Mouse (Mus musculus): ENCODE data around the gene Tprn. TPM values are rescaled to one million over a fixed set of nuclear protein-coding genes. Genes with fewer than 3 reads are reported as not detected.

Tprn gene
- total RNA-seq, 2 experiments from 2014 or later: 5.0 to 7.5 TPM

DNA sequence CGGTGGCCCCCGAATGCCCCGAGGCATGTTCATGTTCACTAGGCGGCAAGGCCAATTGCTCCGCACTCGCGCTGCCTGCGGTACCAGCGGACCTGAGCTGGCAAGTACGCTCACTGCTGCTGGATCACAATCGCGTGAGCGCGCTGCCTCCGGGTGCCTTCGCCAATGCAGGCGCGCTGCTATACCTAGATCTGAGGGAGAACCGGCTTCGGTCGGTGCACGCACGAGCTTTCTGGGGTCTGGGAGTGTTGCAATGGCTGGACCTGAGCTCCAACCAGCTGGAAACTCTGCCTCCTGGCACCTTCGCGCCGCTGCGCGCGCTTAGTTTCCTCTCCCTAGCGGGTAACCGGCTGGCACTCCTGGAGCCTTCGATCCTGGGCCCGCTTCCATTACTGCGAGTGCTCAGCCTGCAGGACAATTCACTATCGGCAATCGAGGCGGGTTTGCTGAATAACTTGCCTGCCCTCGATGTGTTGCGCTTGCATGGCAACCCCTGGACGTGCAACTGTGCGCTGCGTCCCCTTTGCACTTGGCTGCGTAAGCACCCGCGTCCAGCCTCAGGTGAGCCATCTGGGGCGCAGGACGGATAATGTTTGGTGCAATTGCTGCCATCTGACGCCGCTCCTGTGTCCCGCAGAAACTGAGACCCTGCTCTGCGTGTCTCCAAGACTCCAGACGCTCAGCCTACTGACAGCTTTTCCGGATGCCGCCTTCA, 27.8 kb downstream of the Tprn start:
- intact Hi-C loops (cut with DNase I): no loop called here
- peak; percentile 31 to 41 for DNase-seq

DNA sequence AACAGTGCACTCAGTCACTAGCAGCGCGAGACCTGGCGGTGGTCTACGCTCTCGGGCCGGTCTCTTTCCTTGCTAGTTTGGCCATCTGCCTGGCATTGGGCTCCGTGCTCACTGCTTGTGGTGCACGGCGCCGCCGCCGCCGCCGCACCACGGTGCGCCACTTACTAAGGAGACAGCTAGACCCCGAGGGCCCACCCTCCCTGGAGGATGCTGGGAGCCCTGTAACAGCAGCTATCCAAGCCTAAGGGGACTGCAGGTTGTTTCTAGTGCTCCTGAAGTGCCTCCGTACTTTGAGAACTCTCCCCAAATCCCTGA, 28.4 kb downstream of the Tprn start:
- DNase-seq: peak; percentile 18 to 30
- intact Hi-C loops (cut with DNase I): no loop called here

DNA sequence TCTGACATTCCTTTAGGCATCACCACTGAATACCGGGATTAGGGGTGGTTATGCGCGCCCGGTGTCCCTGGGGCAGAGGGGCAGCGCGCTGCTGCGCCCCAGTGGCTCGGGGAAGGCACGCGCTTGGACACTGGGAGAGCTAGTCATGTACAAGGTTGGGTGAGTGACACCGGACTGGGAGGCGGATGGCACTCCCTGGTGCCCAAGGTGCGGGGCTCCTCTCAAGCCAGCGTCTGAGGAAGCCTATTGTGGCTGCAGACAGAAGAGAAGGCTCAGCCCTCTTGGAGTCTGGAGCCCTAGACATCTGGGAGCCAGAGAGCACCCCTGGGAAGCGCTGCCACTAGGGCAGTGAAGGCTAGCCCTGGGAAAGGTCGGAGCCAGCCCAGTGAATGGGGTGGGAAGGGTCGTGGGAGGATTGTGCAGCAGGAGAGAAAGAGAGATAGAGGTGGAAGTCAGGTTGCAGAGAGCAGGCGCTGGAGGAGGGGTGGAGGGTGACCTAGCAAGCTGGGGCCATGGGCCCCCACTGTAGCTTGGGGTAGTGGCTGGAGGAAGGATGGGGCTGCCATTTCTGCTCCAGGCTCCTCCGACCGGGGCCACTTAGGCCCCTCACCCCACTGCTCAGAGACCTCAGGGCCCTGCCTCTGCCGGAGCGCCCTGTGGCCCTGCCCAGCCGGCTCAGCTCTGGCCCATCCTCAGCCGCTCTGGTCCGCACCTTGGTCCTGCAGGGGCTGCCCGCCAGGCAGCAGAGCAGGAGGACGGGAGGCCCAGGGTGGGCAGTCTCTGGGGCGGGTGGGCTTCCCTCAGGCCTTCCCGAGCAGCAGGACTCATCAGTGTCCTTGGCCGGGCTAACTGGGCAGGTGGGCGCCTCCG, 29.0 kb downstream of the Tprn start:
- intact Hi-C loops (cut with DNase I): loop anchor here (2.0 kb wide), 1 partner anchor 63 kb away; no protein-coding TSS in a partner anchor
- DNase-seq: peak in 1 of 2 experiments; percentile 24

DNA sequence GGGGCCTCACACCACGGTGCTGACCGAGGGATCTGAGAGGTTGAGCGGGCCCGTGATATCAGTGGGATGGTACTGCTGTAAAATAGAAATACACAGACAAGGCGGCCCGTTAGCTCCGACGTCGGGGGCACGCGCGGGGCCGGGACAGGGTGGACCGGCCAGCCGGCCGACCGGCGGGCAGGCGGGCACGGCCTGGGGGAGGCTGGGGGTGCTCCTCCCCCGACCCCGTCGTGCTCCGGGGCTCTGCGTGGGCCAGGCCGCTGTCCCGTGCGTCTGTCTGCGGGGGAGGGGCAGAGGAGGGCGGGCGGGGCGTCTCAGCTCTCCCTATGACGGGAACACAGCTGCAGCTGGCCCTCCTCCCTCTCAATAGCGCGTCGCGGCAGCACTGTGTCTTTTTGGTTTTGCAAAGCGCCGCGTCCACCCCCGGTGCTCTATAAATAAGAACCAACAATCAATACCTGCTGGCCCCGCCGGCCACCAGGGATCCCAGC, 29.7 kb downstream of the Tprn start:
- intact Hi-C loops (cut with DNase I): loop anchor here (2.0 kb wide), 1 partner anchor 63 kb away; no protein-coding TSS in a partner anchor
- peak; percentile 25 to 36 for DNase-seq

DNA sequence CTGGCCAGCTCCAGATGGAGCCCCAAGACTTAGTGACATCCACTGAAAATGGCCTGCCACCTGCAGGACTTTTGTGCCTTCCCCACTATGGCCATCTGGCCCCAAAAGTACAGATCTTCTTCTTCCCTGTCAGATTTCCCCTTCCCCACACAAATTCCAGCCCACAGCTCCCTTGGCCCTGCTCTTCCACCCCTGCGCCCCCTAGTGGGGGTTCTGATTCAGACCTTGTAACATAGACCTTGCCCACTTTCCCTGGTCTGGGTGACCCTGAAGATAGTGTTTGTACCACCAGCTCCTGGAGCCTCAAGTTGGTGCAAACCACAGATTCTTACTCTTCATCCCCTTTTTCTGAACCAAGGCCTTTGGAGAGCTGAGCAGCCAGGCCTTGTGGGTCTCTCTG, 30.4 kb downstream of the Tprn start:
- intact Hi-C loops (cut with DNase I): loop anchor here (2.0 kb wide), 1 partner anchor 64 kb away; no protein-coding TSS in a partner anchor
- peak; percentile 74 to 90 for DNase-seq

DNA sequence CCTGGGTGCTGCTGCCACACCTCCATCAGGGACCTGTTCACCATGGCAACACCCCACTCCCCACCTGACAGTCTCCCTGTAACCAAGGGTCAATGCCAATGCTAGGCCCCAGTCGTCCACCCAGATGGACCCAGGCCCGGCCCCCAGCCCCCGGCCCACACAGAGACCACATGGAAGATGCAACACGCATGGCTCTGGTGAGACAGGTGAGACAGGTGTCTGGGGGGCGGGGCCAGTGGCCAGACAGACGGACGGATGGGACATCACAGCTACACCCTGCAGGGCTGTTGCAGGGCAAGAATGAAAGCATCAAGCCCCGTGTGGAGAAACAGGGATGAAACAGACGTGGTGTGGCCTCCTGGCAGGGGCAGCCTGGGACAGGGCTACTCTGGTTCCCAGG, 31.3 kb downstream of the Tprn start:
- intact Hi-C loops (cut with DNase I): loop anchor here (2.0 kb wide), 1 partner anchor 65 kb away; no protein-coding TSS in a partner anchor
- DNase-seq: no peak

DNA sequence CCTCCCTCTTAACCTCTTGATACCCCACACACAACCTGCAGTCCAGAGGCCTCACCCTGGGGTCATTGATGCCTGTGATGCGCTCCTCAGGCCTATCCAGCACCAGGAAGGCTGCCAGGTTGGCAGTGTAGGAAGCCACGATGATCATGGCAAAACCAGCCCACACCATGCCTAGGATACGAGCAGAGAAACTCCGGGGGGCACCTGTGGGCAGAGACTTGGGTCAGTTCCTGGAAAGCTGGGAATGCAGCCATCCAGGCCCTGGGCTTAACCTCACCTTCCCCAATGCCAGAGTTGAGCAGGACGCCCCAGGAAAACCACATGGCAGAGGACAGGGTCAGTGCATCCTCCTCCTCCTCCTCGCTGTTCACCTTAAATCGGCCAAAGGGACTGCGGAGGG, 34.7 kb downstream of the Tprn start:
- no peak for DNase-seq
- intact Hi-C loops (cut with DNase I): no loop called here

DNA sequence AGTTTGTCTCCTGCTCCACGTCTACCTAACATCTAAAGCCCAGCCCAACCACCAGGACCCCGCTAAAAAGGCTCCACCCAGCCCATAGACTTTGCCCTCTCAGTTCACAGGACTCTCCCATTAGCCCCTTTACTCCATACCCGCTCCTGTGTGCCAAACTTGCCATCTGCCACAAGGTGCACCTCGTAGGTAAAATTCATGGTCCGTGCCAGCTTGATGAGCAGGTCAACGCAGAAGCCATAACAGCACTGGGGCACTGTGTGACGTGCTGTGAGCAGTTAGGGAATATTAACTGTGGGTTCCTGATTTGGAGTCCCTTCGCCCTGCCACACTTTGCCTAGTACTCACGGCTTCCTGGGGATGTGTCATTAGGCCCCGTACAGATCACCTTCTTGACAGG, 35.6 kb downstream of the Tprn start:
- DNase-seq: no peak
- intact Hi-C loops (cut with DNase I): no loop called here

DNA sequence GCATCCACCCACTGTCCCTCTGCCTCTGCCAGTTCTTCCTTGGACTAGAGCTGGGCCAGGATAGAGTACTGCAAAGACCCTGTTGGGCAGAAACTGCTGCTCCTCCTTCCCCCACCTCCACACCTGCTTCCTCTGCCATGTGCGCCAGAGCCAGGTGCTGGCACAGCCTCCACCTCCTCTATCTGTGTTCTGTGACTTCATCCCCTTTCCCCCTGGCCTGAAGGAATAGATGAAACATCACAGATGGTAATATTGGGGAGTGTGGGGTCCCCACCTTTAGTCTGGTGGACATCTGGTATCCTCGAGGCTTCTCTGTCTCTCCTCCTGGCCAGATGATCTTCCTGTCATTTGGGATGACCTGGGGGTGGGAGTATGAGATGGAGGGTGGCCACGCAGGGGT, 41.0 kb downstream of the Tprn start:
- no peak for DNase-seq
- intact Hi-C loops (cut with DNase I): no loop called here

DNA sequence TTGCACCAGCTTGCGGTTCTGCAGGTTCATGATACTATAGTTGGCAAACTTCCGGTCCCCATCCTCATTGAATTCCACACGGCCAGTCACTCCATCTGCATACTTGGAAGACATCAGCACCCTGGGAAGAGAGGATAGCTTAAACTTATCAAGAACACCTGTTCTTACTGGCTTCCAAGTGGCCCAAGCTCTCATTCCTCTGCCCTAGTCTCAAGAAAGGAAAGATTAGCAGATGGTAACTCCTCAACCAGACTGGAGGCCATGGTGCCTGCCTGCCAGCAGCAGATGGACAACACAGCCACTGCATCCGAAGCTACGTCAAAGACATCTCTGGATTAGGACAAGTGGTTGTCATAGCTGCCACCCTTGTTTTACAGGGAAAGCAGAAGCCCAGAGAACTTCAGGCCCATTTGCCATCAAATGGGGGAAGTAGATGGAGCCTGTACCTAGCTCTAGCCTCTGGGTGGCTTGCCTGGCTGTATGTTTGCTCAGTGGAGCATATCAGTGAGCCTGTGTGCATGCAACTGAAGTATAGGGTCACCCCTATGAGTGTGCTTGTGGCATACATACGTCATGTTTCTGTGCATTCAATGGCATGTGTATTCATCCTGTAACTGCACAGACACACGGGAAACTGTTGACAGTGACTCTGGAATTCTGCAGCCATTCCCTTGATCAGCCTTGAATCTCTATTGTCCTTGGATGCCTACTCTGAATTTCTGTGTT, 41.7 kb downstream of the Tprn start:
- DNase-seq: no peak
- intact Hi-C loops (cut with DNase I): no loop called here

DNA sequence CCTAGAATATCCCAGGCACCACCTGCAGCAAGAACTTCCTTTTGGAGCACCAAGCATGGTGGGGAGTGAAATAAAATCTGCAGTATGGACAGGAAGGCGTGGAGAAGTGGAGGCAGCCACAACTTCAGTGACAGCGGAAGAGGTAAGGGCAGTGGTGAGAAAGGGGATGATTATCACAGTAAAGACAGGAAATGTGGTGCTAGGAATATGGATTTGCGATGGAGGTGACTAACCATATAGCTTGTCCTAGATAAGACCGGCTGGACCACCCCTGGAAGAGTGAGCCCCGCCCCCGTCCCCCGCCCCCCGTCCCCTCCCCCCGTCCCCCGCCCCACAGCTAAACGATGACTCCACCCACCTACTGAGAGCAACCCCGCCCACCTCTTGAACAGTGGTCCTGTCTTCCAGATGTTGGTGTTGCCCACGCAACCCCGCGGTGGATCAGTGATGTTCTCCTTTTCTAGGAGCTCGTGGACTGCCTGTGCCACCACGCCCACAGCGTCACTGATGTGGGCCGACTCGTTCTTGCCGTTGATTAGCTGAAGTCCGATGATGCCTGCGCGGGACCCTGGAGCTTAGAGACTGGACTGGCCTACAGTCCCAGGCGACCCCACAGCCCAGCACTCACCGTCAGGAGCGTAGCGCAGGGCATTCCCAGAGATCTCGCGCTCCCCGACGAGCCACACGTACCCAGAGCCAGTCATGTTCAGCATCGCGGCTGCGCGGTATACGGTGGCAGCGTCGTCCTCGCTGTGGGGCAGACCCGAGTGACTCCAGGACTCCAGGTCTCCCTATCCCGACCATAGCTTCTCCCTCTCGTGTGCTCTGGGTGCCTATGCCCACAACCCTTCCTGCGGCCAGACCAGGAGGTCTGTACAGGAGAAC, 42.5 kb downstream of the Tprn start:
- intact Hi-C loops (cut with DNase I): no loop called here
- DNase-seq: no peak

DNA sequence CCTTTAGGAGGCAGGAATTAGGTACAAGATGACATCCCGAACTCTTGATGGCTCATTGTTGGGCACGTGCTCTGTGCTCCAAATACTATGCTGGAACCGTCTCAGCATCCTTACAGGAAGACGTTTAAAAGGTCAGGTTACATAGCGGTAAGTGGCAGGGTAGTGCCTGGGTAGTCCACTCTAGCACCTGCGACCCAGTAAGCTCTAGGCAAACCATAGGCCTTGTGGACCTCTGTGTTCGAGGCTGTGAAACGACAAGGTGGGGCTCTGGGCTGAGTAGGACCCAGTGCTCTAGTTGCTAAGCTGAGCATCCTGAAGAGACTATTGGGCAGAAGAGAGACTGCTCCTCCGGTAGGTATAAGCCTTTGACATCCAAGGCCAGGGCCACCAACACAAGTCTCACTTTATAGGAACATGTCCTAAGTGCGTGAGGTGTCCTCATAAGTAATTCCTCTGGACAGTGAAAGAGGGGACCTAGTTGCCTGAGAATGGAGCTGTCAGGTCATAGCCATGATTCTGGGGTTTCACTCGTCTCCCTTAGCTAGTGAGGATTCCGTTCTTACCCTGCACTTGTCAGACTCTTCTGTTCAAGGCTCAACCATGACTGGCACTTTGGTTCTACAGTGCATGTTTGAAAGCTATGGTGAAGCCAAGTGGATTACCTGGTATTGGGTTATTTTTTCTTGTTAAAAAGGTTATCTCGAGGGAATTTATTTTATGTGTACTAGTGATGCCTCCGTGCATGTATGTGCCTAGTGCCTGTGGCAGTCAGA, 43.4 kb downstream of the Tprn start:
- no peak for DNase-seq
- intact Hi-C loops (cut with DNase I): no loop called here

DNA sequence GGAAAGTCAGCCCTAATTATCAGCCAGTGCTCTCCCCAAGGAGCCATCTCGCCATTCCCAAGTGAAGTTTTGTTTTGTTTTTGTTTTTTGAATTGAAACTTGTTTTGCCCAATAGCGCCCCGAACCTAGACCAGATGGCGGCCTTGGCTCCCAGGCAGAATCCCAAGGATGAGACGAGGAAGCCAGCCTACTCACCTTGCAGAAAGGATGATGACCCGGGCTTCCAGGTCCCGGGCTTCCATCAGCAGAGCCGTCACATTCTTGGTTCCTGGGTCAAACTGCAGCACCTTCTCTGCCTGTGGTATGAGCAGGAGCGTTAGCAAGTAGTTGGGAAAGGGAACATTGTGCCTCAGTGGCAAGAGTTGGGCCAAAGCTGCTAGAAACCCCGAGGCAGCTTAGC, 47.8 kb downstream of the Tprn start:
- intact Hi-C loops (cut with DNase I): no loop called here
- DNase-seq: no peak

DNA sequence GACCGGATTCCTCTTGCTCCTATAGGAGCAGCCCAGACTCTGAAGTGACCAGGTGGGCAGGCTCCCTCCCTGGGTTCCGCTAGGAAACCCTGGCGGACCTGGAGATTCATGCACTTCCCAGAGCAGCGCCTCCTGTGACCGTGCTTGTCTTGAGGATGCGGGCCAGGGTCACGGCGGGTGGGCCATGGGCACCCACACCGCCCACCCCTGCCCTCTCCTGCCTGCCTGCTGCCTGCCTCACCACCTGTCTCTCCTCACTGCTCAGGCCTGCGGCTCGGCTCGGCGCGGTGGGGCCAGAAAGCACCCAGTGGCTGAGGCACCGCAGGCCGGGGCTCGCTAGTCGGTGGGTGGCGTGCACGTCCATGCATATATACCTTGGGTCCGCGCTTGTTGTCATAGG, 48.6 kb downstream of the Tprn start:
- intact Hi-C loops (cut with DNase I): no loop called here
- no peak for DNase-seq

DNA sequence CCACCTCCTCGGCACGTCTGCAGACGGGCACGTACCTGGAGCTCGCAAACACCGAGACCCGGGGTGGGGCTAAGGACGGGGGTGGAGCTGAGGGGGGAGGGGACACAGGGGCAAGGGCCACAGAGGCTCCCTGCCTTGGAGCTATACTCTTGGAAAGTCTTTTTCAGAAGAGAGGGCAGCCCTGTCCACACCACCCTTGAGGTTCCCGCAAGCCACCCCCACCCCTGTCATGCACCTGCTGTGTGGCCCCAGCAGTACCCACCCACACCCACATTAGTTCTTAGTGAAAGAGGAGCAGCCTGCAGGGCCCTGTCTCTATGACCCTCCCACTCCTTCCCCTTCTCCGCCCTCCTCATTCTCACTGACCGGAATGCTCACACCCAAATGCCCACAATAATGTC, 49.1 kb downstream of the Tprn start:
- DNase-seq: no peak
- intact Hi-C loops (cut with DNase I): no loop called here

DNA sequence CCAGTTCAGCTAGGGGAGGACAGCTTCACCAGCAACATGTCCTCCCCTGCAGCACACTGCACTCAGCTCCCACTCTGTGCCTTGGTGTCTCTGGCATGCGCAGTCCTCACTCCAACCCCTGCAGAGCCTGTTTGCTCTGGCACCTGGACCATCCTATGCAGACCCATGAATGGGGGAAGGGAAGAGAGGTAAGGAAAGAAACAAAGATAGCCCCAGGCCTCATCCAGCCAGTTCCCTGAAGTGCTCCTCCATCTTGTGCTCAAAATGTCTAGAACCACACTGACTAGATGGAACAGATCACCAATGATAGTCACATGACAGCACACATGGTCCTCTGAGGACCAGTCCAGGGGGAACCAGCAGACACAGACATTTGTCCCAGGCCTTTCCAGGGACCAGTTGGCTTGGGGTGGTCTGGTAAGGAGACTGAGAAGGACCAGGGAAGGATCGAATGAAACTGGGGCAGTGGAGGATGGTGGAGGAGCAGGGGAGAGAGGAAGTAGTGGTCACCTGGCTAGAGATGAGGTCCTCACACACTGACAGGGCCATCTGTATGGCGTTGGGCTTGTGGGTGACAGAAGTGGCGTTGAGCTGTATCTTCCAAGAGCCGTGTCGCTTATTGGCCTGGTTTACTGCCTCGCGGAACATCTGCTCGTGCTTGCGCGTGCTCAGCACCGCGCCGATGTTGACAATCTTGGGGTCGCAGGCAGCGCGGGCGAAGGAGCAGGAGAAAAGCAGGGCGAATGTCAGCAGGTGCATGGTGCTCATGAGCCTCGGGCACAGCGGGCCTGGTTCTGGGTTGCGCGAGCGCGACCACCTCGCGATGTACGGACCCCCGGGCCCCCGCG, 55.9 kb downstream of the Tprn start:
- peak in 1 of 2 experiments; percentile 10 for DNase-seq
- intact Hi-C loops (cut with DNase I): no loop called here

DNA sequence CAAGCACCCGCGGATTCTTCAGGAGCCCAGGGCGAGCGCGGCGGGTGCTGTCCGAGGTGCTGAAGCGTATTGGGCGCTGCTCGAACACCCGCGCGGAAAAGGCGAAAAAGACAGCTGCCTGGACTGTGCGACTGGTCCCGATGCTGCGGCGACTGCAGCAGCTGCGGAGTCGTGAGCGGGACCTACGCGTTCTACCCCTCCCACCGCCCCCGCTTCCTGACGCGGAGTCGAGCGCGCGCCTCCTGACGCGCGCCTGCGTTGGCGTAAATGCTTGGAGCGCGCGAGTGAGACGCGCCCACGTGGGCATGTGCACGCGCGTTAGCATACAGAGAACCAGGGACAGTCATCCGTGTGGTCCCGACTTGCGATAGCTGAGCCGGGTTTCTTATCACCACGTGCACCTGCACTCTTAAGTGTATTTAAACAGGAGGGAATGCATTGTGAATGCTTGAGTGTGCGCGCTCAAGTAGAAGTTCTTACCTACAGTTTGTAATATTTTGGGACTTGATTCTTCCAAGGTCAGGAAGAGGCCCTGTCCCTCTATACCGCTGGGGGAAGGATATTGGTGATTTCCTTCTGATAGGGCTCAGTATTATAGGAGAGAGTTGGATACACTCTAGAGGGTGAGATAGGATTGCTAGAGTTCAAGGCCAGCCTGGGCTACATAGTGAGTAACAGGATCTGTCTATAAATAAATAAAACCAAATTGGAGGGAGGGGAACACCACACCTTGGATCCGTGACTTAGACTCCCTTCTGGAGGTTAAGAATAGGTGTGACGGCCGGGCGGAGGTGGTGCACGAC, 56.8 kb downstream of the Tprn start, which contains the start of gene Grin1:
Grin1 (minus strand) TSS at position 217 of the 803 bp plus-strand sequence.
- intact Hi-C loops (cut with DNase I): no loop called here
- DNase-seq: peak; percentile 70 to 76

All from heart, postnatal 10 days (tissue).